Mouse (Mus musculus) right cerebral cortex, adult 18-20 months (tissue): ENCODE measurements at regions not wholly inside any gene's neighbourhood (a gene's known extent, or its start where the extent isn't known, plus 50 kb on each side); places are given as distances from the start of the nearest gene placed in this dataset.

Experiments
- DNase-seq: peaks from one replicate; pipeline ENCODE4 v3.0.0; 2022; ENCODE audit warnings: mixed read lengths

- no peak for DNase-seq
Measured at GRCm38 (mm10) chr3:154513566-154513965, 82.9 kb upstream of the Cryz start.

- no peak for DNase-seq
Measured at GRCm38 (mm10) chr3:154510160-154510559, 86.4 kb upstream of the Cryz start.

- no peak for DNase-seq
Measured at GRCm38 (mm10) chr3:154509394-154509793, 87.1 kb upstream of the Cryz start.

- no peak for DNase-seq
Measured at GRCm38 (mm10) chr3:154493387-154493920, 103.1 kb upstream of the Cryz start.

GRCm38 (mm10) chr3:154472426-154472825 is 124.1 kb upstream of the Cryz start:
- DNase-seq = no peak

GRCm38 (mm10) chr3:154467581-154468374 is 128.7 kb upstream of the Cryz start:
- DNase-seq = peak; percentile 26

- DNase-seq = no peak
Measured at GRCm38 (mm10) chr3:154458208-154458607, 127.7 kb upstream of the Lhx8 start.

GRCm38 (mm10) chr3:154453025-154453424 is 122.6 kb upstream of the Lhx8 start:
- no peak for DNase-seq

- DNase-seq = no peak
Measured at GRCm38 (mm10) chr3:154452585-154452984, 122.1 kb upstream of the Lhx8 start.

- DNase-seq = peak; percentile 3
Measured at GRCm38 (mm10) chr3:154451169-154451568, 120.7 kb upstream of the Lhx8 start.

- no peak for DNase-seq
Measured at GRCm38 (mm10) chr3:154443351-154444075, 113.1 kb upstream of the Lhx8 start.

GRCm38 (mm10) chr3:154441454-154441853 is 111.0 kb upstream of the Lhx8 start:
- no peak for DNase-seq

- DNase-seq = no peak
Measured at GRCm38 (mm10) chr3:154440899-154441298, 110.4 kb upstream of the Lhx8 start.

- DNase-seq = no peak
Measured at GRCm38 (mm10) chr3:154430856-154431255, 100.4 kb upstream of the Lhx8 start.

- no peak for DNase-seq
Measured at GRCm38 (mm10) chr3:154429666-154430065, 99.2 kb upstream of the Lhx8 start.

GRCm38 (mm10) chr3:154424589-154424988 is 94.1 kb upstream of the Lhx8 start:
- no peak for DNase-seq

- no peak for DNase-seq
Measured at GRCm38 (mm10) chr3:154421461-154421950, 91.0 kb upstream of the Lhx8 start.

GRCm38 (mm10) chr3:154418177-154418832 is 87.8 kb upstream of the Lhx8 start:
- DNase-seq = no peak

GRCm38 (mm10) chr3:154414358-154414757 is 83.9 kb upstream of the Lhx8 start:
- DNase-seq = no peak

GRCm38 (mm10) chr3:154410292-154410691 is 79.8 kb upstream of the Lhx8 start:
- no peak for DNase-seq

- DNase-seq = no peak
Measured at GRCm38 (mm10) chr3:154402081-154402480, 71.6 kb upstream of the Lhx8 start.

- DNase-seq = no peak
Measured at GRCm38 (mm10) chr3:154393626-154394025, 63.2 kb upstream of the Lhx8 start.

GRCm38 (mm10) chr3:154391629-154392028 is 61.2 kb upstream of the Lhx8 start:
- DNase-seq = no peak
